Mouse (Mus musculus): Measurements from ENCODE around the gene Vmac. TPM values are rescaled to one million over a fixed set of nuclear protein-coding genes. Genes with fewer than 3 reads are reported as not detected.

Gene Vmac
- polyA plus RNA-seq, 1 experiment from 2014 or later = 16.5 TPM

GRCm38 (mm10) chr17:56758132-56758531 is 40.3 kb upstream of the Vmac start:
- no peak overlapping the region for H3K27ac ChIP-seq
- H3K4me1 ChIP-seq (replicated peaks) = peaks cover 74% of the 10 kb centered on the region
- H3K9ac ChIP-seq (replicated peaks) = no peak overlapping the region
- no peaks in the 10 kb centered on the region for H3K36me3 ChIP-seq
- H3K9me3 ChIP-seq = no peaks in the 10 kb centered on the region
- no peak overlapping the region for H3K4me3 ChIP-seq (replicated peaks)
- ATAC-seq (ENCODE audit: insufficient number of reproducible peaks, insufficient read depth, low FRiP score, low TSS enrichment, low read depth) = no peak
- H3K27me3 ChIP-seq = peaks cover 50% of the 10 kb centered on the region
- H3K4me2 ChIP-seq = peak overlapping the region; percentile 97; the same call in 1 of the 2 replicates
- 6% methylated on average over 12 of the region's 12 CpGs for WGBS

GRCm38 (mm10) chr17:56757416-56758123 is 39.7 kb upstream of the Vmac start, which contains the start of gene Nrtn:
Nrtn (minus strand) TSS chr17:56757530.
- peaks cover 55% of the 10 kb centered on the region for H3K27me3 ChIP-seq
- peaks cover 69% of the 10 kb centered on the region for H3K4me1 ChIP-seq (replicated peaks)
- H3K27ac ChIP-seq = no peak within 1 kb of the TSS
- H3K36me3 ChIP-seq = no peaks in the 10 kb centered on the region
- under 1% methylated on average over 37 of the region's 48 CpGs for WGBS
- H3K4me3 ChIP-seq (replicated peaks) = peak within 1 kb of the TSS; percentile 62
- H3K4me2 ChIP-seq = peak within 1 kb of the TSS; percentile 97
- H3K9ac ChIP-seq (replicated peaks) = peak within 1 kb of the TSS; percentile 69
- no peaks in the 10 kb centered on the region for H3K9me3 ChIP-seq
- ATAC-seq (ENCODE audit: insufficient number of reproducible peaks, insufficient read depth, low FRiP score, low TSS enrichment, low read depth) = no peak

- 2% methylated on average over 46 of the region's 51 CpGs for WGBS
- H3K36me3 ChIP-seq = no peaks in the 10 kb centered on the region
- H3K27me3 ChIP-seq = peaks cover 63% of the 10 kb centered on the region
- peaks cover 64% of the 10 kb centered on the region for H3K4me1 ChIP-seq (replicated peaks)
- H3K9me3 ChIP-seq = no peaks in the 10 kb centered on the region
- peak overlapping the region; percentile 62 for H3K4me3 ChIP-seq (replicated peaks)
- no peak overlapping the region for H3K27ac ChIP-seq
- peak overlapping the region; percentile 97 for H3K4me2 ChIP-seq
- no peak for ATAC-seq (ENCODE audit: insufficient number of reproducible peaks, insufficient read depth, low FRiP score, low TSS enrichment, low read depth)
- H3K9ac ChIP-seq (replicated peaks) = peak overlapping the region; percentile 69
These were observed 39.0 kb upstream of the Vmac start for GRCm38 (mm10) chr17:56756703-56757399.

GRCm38 (mm10) chr17:56754271-56755185 is 36.7 kb upstream of the Vmac start:
- peaks cover 48% of the 10 kb centered on the region for H3K4me1 ChIP-seq (replicated peaks)
- no peak overlapping the region for H3K27ac ChIP-seq
- H3K36me3 ChIP-seq = no peaks in the 10 kb centered on the region
- ATAC-seq (ENCODE audit: insufficient number of reproducible peaks, insufficient read depth, low FRiP score, low TSS enrichment, low read depth) = no peak
- WGBS = 10% methylated on average over 36 of the region's 36 CpGs
- no peak overlapping the region for H3K9ac ChIP-seq (replicated peaks)
- 0 out of 2 replicates have a peak, but pooled peaks cover 9% of the 10 kb centered on the region for H3K9me3 ChIP-seq
- H3K4me3 ChIP-seq (replicated peaks) = peak overlapping the region; percentile 15; the same call in 1 of the 2 replicates
- H3K27me3 ChIP-seq = peaks cover 85% of the 10 kb centered on the region
- peak overlapping the region; percentile 9; the same call in 1 of the 2 replicates for H3K4me2 ChIP-seq

GRCm38 (mm10) chr17:56753452-56753851 is 35.6 kb upstream of the Vmac start:
- no peak overlapping the region for H3K9ac ChIP-seq (replicated peaks)
- peaks cover 37% of the 10 kb centered on the region for H3K4me1 ChIP-seq (replicated peaks)
- ATAC-seq (ENCODE audit: insufficient number of reproducible peaks, insufficient read depth, low FRiP score, low TSS enrichment, low read depth) = no peak
- H3K4me2 ChIP-seq = no peak overlapping the region
- 23% methylated on average over 15 of the region's 15 CpGs for WGBS
- no peak overlapping the region for H3K27ac ChIP-seq
- H3K27me3 ChIP-seq = peaks cover 85% of the 10 kb centered on the region
- H3K36me3 ChIP-seq = no peaks in the 10 kb centered on the region
- H3K9me3 ChIP-seq = 0 out of 2 replicates have a peak, but pooled peaks cover 9% of the 10 kb centered on the region
- H3K4me3 ChIP-seq (replicated peaks) = no peak overlapping the region

GRCm38 (mm10) chr17:56751404-56752072 is 33.7 kb upstream of the Vmac start:
- no peaks in the 10 kb centered on the region for H3K36me3 ChIP-seq
- H3K4me2 ChIP-seq = peak overlapping the region; percentile 46
- H3K4me1 ChIP-seq (replicated peaks) = peaks cover 22% of the 10 kb centered on the region
- H3K27ac ChIP-seq = no peak overlapping the region
- peak overlapping the region; percentile 34; the same call in 1 of the 2 replicates for H3K9ac ChIP-seq (replicated peaks)
- ATAC-seq (ENCODE audit: insufficient number of reproducible peaks, insufficient read depth, low FRiP score, low TSS enrichment, low read depth) = peak; percentile 27; the same call in 1 of the 2 replicates
- peaks cover 73% of the 10 kb centered on the region for H3K27me3 ChIP-seq
- peak overlapping the region; percentile 25 for H3K4me3 ChIP-seq (replicated peaks)
- 21% methylated on average over 69 of the region's 71 CpGs for WGBS
- 0 out of 2 replicates have a peak, but pooled peaks cover 9% of the 10 kb centered on the region for H3K9me3 ChIP-seq

DNA sequence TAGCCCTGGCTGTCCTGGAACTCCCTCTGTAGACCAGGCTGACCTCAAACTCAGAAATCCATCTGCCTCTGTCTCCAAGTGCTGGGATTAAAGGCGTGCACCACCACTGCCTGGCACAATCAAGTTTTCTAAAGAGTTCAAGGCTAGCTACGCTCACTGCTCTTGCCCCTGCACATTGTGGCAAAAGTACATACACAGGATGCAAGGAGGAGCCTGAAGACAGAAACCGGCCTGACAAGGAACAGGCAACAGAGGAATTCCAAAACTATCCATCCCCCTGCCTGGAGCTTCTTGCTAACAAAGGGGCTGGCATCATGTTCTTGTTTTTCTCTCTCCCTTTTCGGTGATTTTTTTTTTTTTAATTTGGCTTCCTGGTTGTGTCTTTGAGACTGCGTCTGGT is 26.4 kb upstream of the Vmac start:
- H3K36me3 ChIP-seq = no peaks in the 10 kb centered on the region
- no peaks in the 10 kb centered on the region for H3K4me1 ChIP-seq (replicated peaks)
- WGBS = 61% methylated on average over 5 of the region's 5 CpGs
- no peak overlapping the region for H3K27ac ChIP-seq
- no peak overlapping the region for H3K4me2 ChIP-seq
- H3K9me3 ChIP-seq = no peaks in the 10 kb centered on the region
- H3K27me3 ChIP-seq = peaks cover 8% of the 10 kb centered on the region
- no peak for ATAC-seq (ENCODE audit: insufficient number of reproducible peaks, insufficient read depth, low FRiP score, low TSS enrichment, low read depth)
- no peak overlapping the region for H3K9ac ChIP-seq (replicated peaks)
- no peak overlapping the region for H3K4me3 ChIP-seq (replicated peaks)

- H3K9me3 ChIP-seq = no peaks in the 10 kb centered on the region
- H3K9ac ChIP-seq (replicated peaks) = no peak overlapping the region
- WGBS = 80% methylated on average over 16 of the region's 17 CpGs
- peaks cover 14% of the 10 kb centered on the region for H3K27me3 ChIP-seq
- no peak for ATAC-seq (ENCODE audit: insufficient number of reproducible peaks, insufficient read depth, low FRiP score, low TSS enrichment, low read depth)
- no peak overlapping the region for H3K27ac ChIP-seq
- no peak overlapping the region for H3K4me3 ChIP-seq (replicated peaks)
- no peak overlapping the region for H3K4me2 ChIP-seq
- H3K4me1 ChIP-seq (replicated peaks) = no peaks in the 10 kb centered on the region
- H3K36me3 ChIP-seq = no peaks in the 10 kb centered on the region
These were observed 23.0 kb upstream of the Vmac start for GRCm38 (mm10) chr17:56740788-56741160.

DNA sequence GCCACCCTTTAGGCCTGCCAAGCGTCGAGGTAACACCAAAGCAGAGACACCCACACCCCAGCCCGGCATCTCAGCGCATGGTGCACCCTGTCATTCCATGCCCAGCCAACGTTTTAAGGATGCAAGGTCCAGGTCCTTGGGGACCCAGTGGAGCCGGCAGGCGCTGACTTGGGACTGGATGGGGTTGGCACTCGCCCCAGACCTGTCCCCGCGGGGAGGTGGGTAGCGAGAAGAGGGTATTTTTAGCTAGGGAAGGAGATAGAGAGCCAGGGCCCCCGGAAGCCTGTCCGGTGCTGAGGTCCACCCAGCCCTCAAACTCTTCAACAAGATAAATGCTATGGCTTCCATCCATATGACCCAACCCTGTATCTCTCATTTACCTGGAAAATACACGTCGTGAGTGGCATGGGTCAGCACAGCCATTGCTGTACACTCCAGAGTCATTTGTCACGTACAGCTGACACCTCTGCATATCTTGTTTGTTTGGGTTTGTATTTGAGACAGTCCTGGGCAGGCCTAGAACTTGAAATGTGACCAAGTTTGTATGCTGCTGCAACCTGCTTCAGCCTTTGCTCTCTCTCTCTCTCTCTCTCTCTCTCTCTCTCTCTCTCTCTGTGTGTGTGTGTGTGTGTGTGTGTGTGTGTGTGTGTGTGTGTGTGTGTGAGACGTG is 22.4 kb upstream of the Vmac start:
- Histone ChIP-seq H3K9ac (replicated peaks) (no peak overlapping the region), H3K27ac (no peak overlapping the region), H3K4me1 (replicated peaks) (no peaks in the 10 kb centered on the region), H3K36me3 (no peaks in the 10 kb centered on the region), H3K4me2 (no peak overlapping the region), H3K9me3 (no peaks in the 10 kb centered on the region), H3K4me3 (replicated peaks) (no peak overlapping the region), H3K27me3 (peaks cover 14% of the 10 kb centered on the region)
- no peak for ATAC-seq (ENCODE audit: insufficient number of reproducible peaks, insufficient read depth, low FRiP score, low TSS enrichment, low read depth)
- 84% methylated on average over 17 of the region's 17 CpGs for WGBS

- no peak overlapping the region for H3K4me2 ChIP-seq
- no peak overlapping the region for H3K27ac ChIP-seq
- H3K9me3 ChIP-seq = no peaks in the 10 kb centered on the region
- peaks cover 23% of the 10 kb centered on the region for H3K27me3 ChIP-seq
- no peak overlapping the region for H3K9ac ChIP-seq (replicated peaks)
- WGBS = 84% methylated on average over 10 of the region's 10 CpGs
- H3K4me3 ChIP-seq (replicated peaks) = no peak overlapping the region
- ATAC-seq (ENCODE audit: insufficient number of reproducible peaks, insufficient read depth, low FRiP score, low TSS enrichment, low read depth) = no peak
- no peaks in the 10 kb centered on the region for H3K4me1 ChIP-seq (replicated peaks)
- H3K36me3 ChIP-seq = no peaks in the 10 kb centered on the region
These were observed 20.4 kb upstream of the Vmac start for GRCm38 (mm10) chr17:56738221-56738620.

Measured in limb, embryonic 12.5 days (tissue).